Mouse (Mus musculus) liver, embryonic 16.5 days (tissue): Measurements from ENCODE around the gene Loxl1. TPM values are rescaled to one million over a fixed set of nuclear protein-coding genes. Genes with fewer than 3 reads are reported as not detected.

Experiments
- ATAC-seq: fragments of 200-750 bp; cut with Nextera tagmentation; 2 replicates; pipeline ENCODE4 v1.8.0; 2017; ENCODE audit warnings: low read depth, mild to moderate bottlenecking, moderate number of reproducible peaks, moderate library complexity
- H3K27ac ChIP-seq: fragments of 300-500 bp; sonication (generic); 2 replicates; pipeline ENCODE4 v1.5.1; 2014; ENCODE audit warnings: mild to moderate bottlenecking, low read length
- H3K27me3 ChIP-seq: fragments of 300-500 bp; sonication (generic); 2 replicates; pipeline ENCODE4 v1.6.1; 2014; ENCODE audit warnings: low read depth, low read length, mixed read lengths; ENCODE audit not compliant: control insufficient read depth, insufficient read depth
- H3K36me3 ChIP-seq: fragments of 300-500 bp; sonication (generic); 2 replicates; pipeline ENCODE4 v1.6.1; 2014; ENCODE audit warnings: mild to moderate bottlenecking; ENCODE audit not compliant: control insufficient read depth, insufficient read depth
- H3K4me1 ChIP-seq: fragments of 300-500 bp; sonication (generic); 2 replicates; pipeline ENCODE4 v1.6.1; 2014; ENCODE audit warnings: low read depth, low read length, mixed read lengths; ENCODE audit not compliant: control insufficient read depth
- H3K4me2 ChIP-seq: fragments of 300-500 bp; sonication (generic); 2 replicates; pipeline ENCODE4 v1.6.1; 2014; ENCODE audit warnings: low read depth, low read length, mixed read lengths
- H3K4me3 ChIP-seq: fragments of 300-500 bp; sonication (generic); 2 replicates; pipeline ENCODE4 v1.5.1; 2014; ENCODE audit warnings: low read depth, mild to moderate bottlenecking, low read length
- H3K9ac ChIP-seq: fragments of 300-500 bp; sonication (generic); 2 replicates; pipeline ENCODE4 v1.6.1; 2014; ENCODE audit warnings: low read depth, low read length
- H3K9me3 ChIP-seq: fragments of 300-500 bp; sonication (generic); replicated peaks from 2 replicates; pipeline ENCODE4 v1.6.1; 2016; ENCODE audit warnings: low read length; ENCODE audit not compliant: control insufficient read depth
- WGBS: fragments of 180-500 bp; shearing (Covaris S2); extraction: QIAGEN DNeasy Blood & Tissue Kit; methylation state at CpG from one replicate; pipeline ENCODE4 v1.1.7; 2014; ENCODE audit not compliant: insufficient replicate concordance; 5-methylcytosine and 5-hydroxymethylcytosine counted together
- polyA plus RNA-seq: library from polyadenylated mRNA; unstranded; fragments of >200 nt; fragmentation: Nextera tagmentation; extraction: Ambion mirVana; gene quantifications from 2 replicates; pipeline ENCODE4 v1.2.1, GENCODE M21; 2015

Gene Loxl1
- polyA plus RNA-seq, 1 experiment from 2014 or later, result 2.2 TPM

DNA sequence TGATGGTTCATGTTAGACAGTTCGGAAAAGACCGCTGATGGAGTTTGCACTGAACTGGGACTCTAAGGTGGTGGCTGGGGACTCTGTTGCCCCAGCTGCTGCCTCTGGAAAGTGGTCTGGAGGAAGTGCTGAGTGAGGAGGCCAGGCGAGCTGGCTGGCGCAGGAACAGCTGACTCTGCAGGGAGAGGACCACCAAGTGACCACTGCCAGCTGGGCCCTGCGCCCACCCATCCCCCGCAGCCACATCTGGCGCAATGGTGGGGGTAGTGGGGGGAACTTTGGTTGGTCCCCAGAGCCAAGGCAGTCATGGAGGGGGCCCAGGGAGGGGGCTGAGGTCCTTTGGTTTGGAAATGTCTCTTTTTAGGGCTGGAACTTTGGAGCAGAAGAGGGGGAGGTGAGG is 3.8 kb upstream of the Loxl1 start:
- H3K9me3 ChIP-seq, result no peaks in the 10 kb centered on the region
- no peak overlapping the region for H3K4me2 ChIP-seq
- 49% methylated on average over 7 of the region's 7 CpGs for WGBS
- H3K9ac ChIP-seq, result no peak overlapping the region
- peaks cover 19% of the 10 kb centered on the region for H3K27me3 ChIP-seq
- no peak overlapping the region for H3K27ac ChIP-seq
- H3K36me3 ChIP-seq, result no peaks in the 10 kb centered on the region
- H3K4me3 ChIP-seq, result no peak overlapping the region
- no peaks in the 10 kb centered on the region for H3K4me1 ChIP-seq
- no peak for ATAC-seq

- Histone ChIP-seq H3K27ac (no peak overlapping the region), H3K4me1 (no peaks in the 10 kb centered on the region), H3K36me3 (no peaks in the 10 kb centered on the region), H3K4me2 (no peak overlapping the region), H3K9me3 (no peaks in the 10 kb centered on the region), H3K27me3 (peaks cover 28% of the 10 kb centered on the region), H3K9ac (no peak overlapping the region), H3K4me3 (no peak overlapping the region)
- WGBS, result 58% methylated on average over 2 of the region's 2 CpGs
- ATAC-seq, result no peak
Measured at GRCm38 (mm10) chr9:58315850-58316249, 2.9 kb upstream of the Loxl1 start.

DNA sequence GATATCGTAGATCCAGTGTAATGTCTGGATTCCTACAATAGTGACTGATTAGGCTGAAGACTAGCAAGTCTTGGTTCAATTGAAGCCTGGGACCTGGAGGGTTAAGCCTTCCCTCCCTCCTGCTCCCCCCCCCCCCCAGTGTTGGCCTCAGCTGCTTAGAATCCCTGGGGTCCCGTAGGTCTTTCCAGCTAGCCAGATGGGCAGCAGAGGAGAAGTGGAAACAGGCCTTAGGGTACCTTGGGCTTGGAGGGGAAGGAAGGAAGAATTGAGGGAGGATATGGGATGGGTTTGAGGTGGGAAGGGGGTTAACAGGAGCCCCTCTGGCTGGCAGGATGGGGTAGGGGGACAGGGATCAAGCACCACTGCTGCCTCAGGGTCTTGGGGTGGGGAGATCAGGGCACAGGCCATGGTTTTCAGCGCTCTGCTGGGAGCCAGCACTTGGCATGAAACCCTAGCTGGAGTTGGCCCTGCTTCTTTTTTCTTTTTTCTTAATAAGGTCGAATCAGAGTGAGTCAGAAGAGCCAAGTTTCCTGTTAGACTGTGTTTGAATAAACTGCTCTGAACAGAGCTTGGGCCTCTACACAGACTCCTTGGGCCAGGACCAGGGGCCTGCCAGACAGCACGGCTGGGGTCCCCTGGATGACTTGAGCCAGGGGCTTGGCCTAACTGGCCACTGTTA is 1.8 kb upstream of the Loxl1 start:
- WGBS, result 53% methylated on average over 5 of the region's 5 CpGs
- no peaks in the 10 kb centered on the region for H3K9me3 ChIP-seq
- H3K4me2 ChIP-seq, result no peak overlapping the region
- ATAC-seq, result no peak
- peaks cover 28% of the 10 kb centered on the region for H3K27me3 ChIP-seq
- no peak overlapping the region for H3K9ac ChIP-seq
- H3K4me3 ChIP-seq, result no peak overlapping the region
- no peak overlapping the region for H3K27ac ChIP-seq
- no peaks in the 10 kb centered on the region for H3K4me1 ChIP-seq
- H3K36me3 ChIP-seq, result no peaks in the 10 kb centered on the region

- peak overlapping the region; percentile 36 for H3K4me3 ChIP-seq
- no peaks in the 10 kb centered on the region for H3K9me3 ChIP-seq
- H3K4me1 ChIP-seq, result no peaks in the 10 kb centered on the region
- no peaks in the 10 kb centered on the region for H3K36me3 ChIP-seq
- peak overlapping the region; percentile 24 for H3K4me2 ChIP-seq
- H3K27ac ChIP-seq, result no peak overlapping the region
- H3K9ac ChIP-seq, result no peak overlapping the region
- WGBS, result 3% methylated on average over 71 of the region's 72 CpGs
- ATAC-seq, result no peak
- H3K27me3 ChIP-seq, result peaks cover 28% of the 10 kb centered on the region
Measured at GRCm38 (mm10) chr9:58312196-58312943, 616 bp downstream of the Loxl1 start.

- peaks cover 28% of the 10 kb centered on the region for H3K27me3 ChIP-seq
- no peak overlapping the region for H3K4me3 ChIP-seq
- 52% methylated on average over 33 of the region's 33 CpGs for WGBS
Measured at GRCm38 (mm10) chr9:58311191-58311910, 1.6 kb downstream of the Loxl1 start.

GRCm38 (mm10) chr9:58310043-58310660 is 2.8 kb downstream of the Loxl1 start:
- WGBS, result 64% methylated on average over 14 of the region's 14 CpGs
- Histone ChIP-seq H3K9ac (no peak overlapping the region), H3K4me2 (no peak overlapping the region), H3K4me3 (no peak overlapping the region), H3K36me3 (no peaks in the 10 kb centered on the region), H3K27ac (no peak overlapping the region), H3K4me1 (no peaks in the 10 kb centered on the region), H3K27me3 (peaks cover 28% of the 10 kb centered on the region), H3K9me3 (no peaks in the 10 kb centered on the region)
- ATAC-seq, result no peak

More at GRCm38 (mm10) chr9:58311191-58311910, 1.6 kb downstream of the Loxl1 start:
- H3K9ac ChIP-seq, result no peak overlapping the region
- no peaks in the 10 kb centered on the region for H3K4me1 ChIP-seq
- no peaks in the 10 kb centered on the region for H3K9me3 ChIP-seq
- ATAC-seq, result no peak
- no peak overlapping the region for H3K4me2 ChIP-seq
- no peak overlapping the region for H3K27ac ChIP-seq
- H3K36me3 ChIP-seq, result no peaks in the 10 kb centered on the region

- H3K9me3 ChIP-seq, result no peaks in the 10 kb centered on the region
- WGBS, result 48% methylated on average over 6 of the region's 6 CpGs
- no peaks in the 10 kb centered on the region for H3K36me3 ChIP-seq
- H3K27me3 ChIP-seq, result peaks cover 25% of the 10 kb centered on the region
- no peak overlapping the region for H3K4me3 ChIP-seq
- no peak for ATAC-seq
- H3K4me1 ChIP-seq, result no peaks in the 10 kb centered on the region
- no peak overlapping the region for H3K4me2 ChIP-seq
- H3K27ac ChIP-seq, result no peak overlapping the region
- no peak overlapping the region for H3K9ac ChIP-seq
Measured at GRCm38 (mm10) chr9:58308395-58308794, 4.6 kb downstream of the Loxl1 start.

DNA sequence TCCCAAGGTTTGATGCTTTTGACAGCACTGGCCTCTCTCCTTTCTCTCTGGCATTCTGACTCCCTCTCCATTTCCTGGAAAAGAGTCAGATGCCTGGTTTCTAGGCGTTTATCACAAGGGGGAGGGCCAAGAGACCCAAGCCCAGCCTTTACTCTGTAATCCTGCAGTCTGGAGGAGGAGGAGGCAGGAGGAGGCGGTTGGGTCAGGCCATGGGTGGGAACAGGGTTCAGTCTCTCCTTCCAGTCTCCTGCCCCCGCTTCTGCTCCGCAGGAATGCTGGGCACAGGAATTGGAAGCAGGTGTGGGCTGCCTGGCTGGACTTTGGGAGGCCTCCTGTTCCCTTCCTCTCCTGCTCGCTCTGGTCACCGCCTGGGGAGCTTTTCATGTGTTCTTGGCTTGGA is 7.3 kb downstream of the Loxl1 start:
- H3K27me3 ChIP-seq, result no peaks in the 10 kb centered on the region; the same call in 1 of the 2 replicates
- WGBS, result 40% methylated on average over 6 of the region's 6 CpGs
- no peak overlapping the region for H3K4me2 ChIP-seq
- no peak overlapping the region for H3K4me3 ChIP-seq
- no peak overlapping the region for H3K9ac ChIP-seq
- H3K4me1 ChIP-seq, result no peaks in the 10 kb centered on the region
- no peak for ATAC-seq
- no peak overlapping the region for H3K27ac ChIP-seq
- H3K36me3 ChIP-seq, result no peaks in the 10 kb centered on the region
- H3K9me3 ChIP-seq, result no peaks in the 10 kb centered on the region
